Mouse (Mus musculus) embryonic facial prominence, embryonic 12.5 days (tissue): ENCODE measurements around the gene Ifi27l2b. TPM values are rescaled to one million over a fixed set of nuclear protein-coding genes. Genes with fewer than 3 reads are reported as not detected.

Experiments
- ATAC-seq: fragments of 200-750 bp; cut with Nextera tagmentation; 2 replicates; pipeline ENCODE4 v1.8.0; 2017; ENCODE audit not compliant: insufficient number of reproducible peaks, insufficient read depth, low FRiP score, low TSS enrichment
- H3K27ac ChIP-seq: fragments of 300-500 bp; sonication (generic); 2 replicates; pipeline ENCODE4 v1.5.1; 2016; ENCODE audit warnings: mild to moderate bottlenecking
- H3K27me3 ChIP-seq: fragments of 300-500 bp; sonication (generic); 2 replicates; pipeline ENCODE4 v1.6.1; 2016; ENCODE audit warnings: mild to moderate bottlenecking, moderate library complexity
- H3K36me3 ChIP-seq: fragments of 300-500 bp; sonication (generic); 2 replicates; pipeline ENCODE4 v1.6.1; 2016; ENCODE audit warnings: mild to moderate bottlenecking
- H3K4me1 ChIP-seq: fragments of 300-500 bp; sonication (generic); 2 replicates; pipeline ENCODE4 v1.6.1; 2016
- H3K4me2 ChIP-seq: fragments of 300-500 bp; sonication (generic); replicated peaks from 2 replicates; pipeline ENCODE4 v1.6.1; 2016; ENCODE audit warnings: mild to moderate bottlenecking, moderate library complexity
- H3K4me3 ChIP-seq: fragments of 300-500 bp; sonication (generic); 2 replicates; pipeline ENCODE4 v1.5.1; 2016; ENCODE audit warnings: mild to moderate bottlenecking
- H3K9ac ChIP-seq: fragments of 300-500 bp; sonication (generic); 2 replicates; pipeline ENCODE4 v1.6.1; 2016; ENCODE audit warnings: mild to moderate bottlenecking, moderate library complexity
- H3K9me3 ChIP-seq: fragments of 300-500 bp; sonication (generic); 2 replicates; pipeline ENCODE4 v1.6.1; 2016; ENCODE audit warnings: mild to moderate bottlenecking, moderate library complexity
- WGBS: fragments of 180-500 bp; shearing (Covaris S2); methylation state at CpG from one replicate; pipeline ENCODE4 v1.1.7; 2016; 5-methylcytosine and 5-hydroxymethylcytosine counted together
- polyA plus RNA-seq: library from polyadenylated mRNA; unstranded; fragments of >200 nt; fragmentation: Nextera tagmentation; extraction: Ambion mirVana; gene quantifications from 2 replicates; pipeline ENCODE4 v1.2.1, GENCODE M21; 2016

Ifi27l2b gene
- polyA plus RNA-seq, 1 experiment from 2014 or later, result not detected

- no peaks in the 10 kb centered on the region for H3K36me3 ChIP-seq
- H3K4me1 ChIP-seq, result no peaks in the 10 kb centered on the region
- ATAC-seq, result no peak
- no peak within 1 kb of the TSS for H3K9ac ChIP-seq
- H3K9me3 ChIP-seq, result no peaks in the 10 kb centered on the region
- no peak within 1 kb of the TSS; the same call in 1 of the 2 replicates for H3K4me2 ChIP-seq
- H3K27ac ChIP-seq, result no peak within 1 kb of the TSS
- 61% methylated on average over 8 of the region's 8 CpGs for WGBS
- no peak within 1 kb of the TSS for H3K4me3 ChIP-seq
- no peaks in the 10 kb centered on the region for H3K27me3 ChIP-seq
Observed at GRCm38 (mm10) chr12:103433986-103434731, 22.9 kb downstream of the Ifi27l2b start, which contains the start of gene Ifi27. Gene Ifi27 (plus strand): TSS chr12:103434211.

GRCm38 (mm10) chr12:103433430-103433829, 23.6 kb downstream of the Ifi27l2b start:
- 91% methylated on average over 2 of the region's 2 CpGs for WGBS
- Histone ChIP-seq H3K4me3 (no peak overlapping the region), H3K36me3 (no peaks in the 10 kb centered on the region), H3K27ac (no peak overlapping the region), H3K9me3 (no peaks in the 10 kb centered on the region), H3K4me2 (no peak overlapping the region), H3K4me1 (no peaks in the 10 kb centered on the region), H3K27me3 (no peaks in the 10 kb centered on the region), H3K9ac (no peak overlapping the region)
- ATAC-seq, result no peak

- Histone ChIP-seq H3K4me3 (no peak overlapping the region), H3K9me3 (no peaks in the 10 kb centered on the region), H3K9ac (no peak overlapping the region), H3K27me3 (no peaks in the 10 kb centered on the region), H3K36me3 (peaks cover 10% of the 10 kb centered on the region), H3K4me1 (peaks cover 27% of the 10 kb centered on the region), H3K27ac (no peak overlapping the region), H3K4me2 (no peak overlapping the region)
- no peak for ATAC-seq
- WGBS, result 87% methylated on average over 7 of the region's 7 CpGs
Observed at GRCm38 (mm10) chr12:103426710-103427109, 30.3 kb downstream of the Ifi27l2b start.

GRCm38 (mm10) chr12:103425729-103426470, 31.1 kb downstream of the Ifi27l2b start, which contains the start of gene Ddx24:
Gene Ddx24 (minus strand): TSS chr12:103425830.
- peak within 1 kb of the TSS; percentile 75 for H3K9ac ChIP-seq
- H3K27me3 ChIP-seq, result no peaks in the 10 kb centered on the region
- H3K4me1 ChIP-seq, result peaks cover 29% of the 10 kb centered on the region
- H3K9me3 ChIP-seq, result no peaks in the 10 kb centered on the region
- peak within 1 kb of the TSS; percentile 84 for H3K4me2 ChIP-seq
- ATAC-seq, result peak; percentile 100
- no peak within 1 kb of the TSS for H3K27ac ChIP-seq
- 1% methylated on average over 33 of the region's 33 CpGs for WGBS
- H3K36me3 ChIP-seq, result peaks cover 10% of the 10 kb centered on the region
- peak within 1 kb of the TSS; percentile 82 for H3K4me3 ChIP-seq

GRCm38 (mm10) chr12:103425016-103425728, 31.9 kb downstream of the Ifi27l2b start:
- WGBS, result 9% methylated on average over 33 of the region's 33 CpGs
- ATAC-seq, result no peak
- Histone ChIP-seq H3K27ac (no peak overlapping the region), H3K4me1 (peaks cover 29% of the 10 kb centered on the region), H3K4me2 (peak overlapping the region; percentile 84), H3K9ac (peak overlapping the region; percentile 75), H3K36me3 (peaks cover 10% of the 10 kb centered on the region), H3K27me3 (no peaks in the 10 kb centered on the region), H3K9me3 (no peaks in the 10 kb centered on the region), H3K4me3 (peak overlapping the region; percentile 82)

- peaks cover 80% of the 10 kb centered on the region for H3K36me3 ChIP-seq
- no peak overlapping the region for H3K4me2 ChIP-seq
- WGBS, result 94% methylated on average over 10 of the region's 10 CpGs
- H3K4me3 ChIP-seq, result no peak overlapping the region
- no peaks in the 10 kb centered on the region for H3K4me1 ChIP-seq
- H3K9ac ChIP-seq, result no peak overlapping the region
- no peaks in the 10 kb centered on the region for H3K9me3 ChIP-seq
- no peak overlapping the region for H3K27ac ChIP-seq
- no peaks in the 10 kb centered on the region for H3K27me3 ChIP-seq
- ATAC-seq, result no peak
Observed at GRCm38 (mm10) chr12:103408144-103408543, 48.9 kb downstream of the Ifi27l2b start.

DNA sequence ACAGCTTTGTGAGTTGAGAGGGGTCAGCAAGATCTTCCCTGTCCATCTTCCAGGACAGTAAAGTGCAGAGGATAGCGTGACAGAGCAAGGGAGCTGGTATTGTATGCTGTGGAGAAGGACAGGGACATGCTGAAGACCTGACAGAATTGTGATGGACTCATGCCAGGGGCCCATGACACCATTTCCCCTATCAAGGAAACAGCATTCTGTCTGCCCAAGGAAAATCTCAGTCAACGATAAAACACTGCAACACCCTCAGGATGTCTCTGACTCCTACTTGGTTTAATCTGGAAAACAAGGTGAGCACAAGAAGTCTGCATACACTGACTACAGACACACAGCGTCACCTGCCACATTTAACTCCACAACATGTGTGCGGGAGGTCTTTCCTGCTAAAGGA, 49.3 kb downstream of the Ifi27l2b start, which contains the start of gene 9330161L09Rik:
TSS of gene 9330161L09Rik (minus strand) at position 101 of the 400 bp plus-strand sequence.
- Histone ChIP-seq H3K9me3 (no peaks in the 10 kb centered on the region), H3K4me1 (no peaks in the 10 kb centered on the region), H3K9ac (no peak within 1 kb of the TSS), H3K4me2 (no peak within 1 kb of the TSS), H3K27ac (no peak within 1 kb of the TSS), H3K27me3 (no peaks in the 10 kb centered on the region), H3K4me3 (no peak within 1 kb of the TSS), H3K36me3 (peaks cover 78% of the 10 kb centered on the region)
- no peak for ATAC-seq
- WGBS, result 92% methylated on average over 4 of the region's 4 CpGs

DNA sequence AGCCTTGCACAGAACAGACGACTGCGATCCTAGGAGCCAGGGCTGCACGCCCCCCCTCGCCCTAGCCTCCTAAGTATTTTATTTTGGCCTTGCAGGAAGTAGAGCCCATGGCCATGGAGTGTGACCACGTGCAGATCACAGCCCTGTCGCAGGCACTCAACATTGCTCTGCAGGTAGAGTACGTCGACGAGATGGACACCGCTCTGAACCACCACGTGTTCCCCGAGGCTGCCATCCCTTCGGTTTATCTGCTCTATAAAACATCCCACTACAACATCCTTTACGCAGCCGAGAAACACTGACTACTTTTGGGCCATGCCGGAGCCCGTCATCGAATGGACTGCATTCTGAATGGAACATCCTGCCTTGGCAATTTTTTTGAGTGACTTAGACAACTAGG, 52.9 kb downstream of the Ifi27l2b start:
- no peak overlapping the region for H3K4me3 ChIP-seq
- ATAC-seq, result no peak
- H3K27me3 ChIP-seq, result no peaks in the 10 kb centered on the region
- no peak overlapping the region for H3K9ac ChIP-seq
- no peak overlapping the region for H3K4me2 ChIP-seq
- no peaks in the 10 kb centered on the region for H3K9me3 ChIP-seq
- WGBS, result 88% methylated on average over 18 of the region's 18 CpGs
- no peaks in the 10 kb centered on the region for H3K4me1 ChIP-seq
- no peak overlapping the region for H3K27ac ChIP-seq
- H3K36me3 ChIP-seq, result peaks cover 45% of the 10 kb centered on the region

Other genes starting within 250 kb of the Ifi27l2b start
- 0.61 and 0.79 TPM in 2 replicates for gene Prima1, start 215.1 kb downstream of the Ifi27l2b start, polyA plus RNA-seq
- gene Fam181a, start 146.2 kb downstream of the Ifi27l2b start, polyA plus RNA-seq, result 0.69 and 1.3 TPM in 2 replicates
- gene Asb2, start 101.2 kb downstream of the Ifi27l2b start, polyA plus RNA-seq, result 2.1 and 2.4 TPM in 2 replicates
- gene Otub2, start 68.5 kb downstream of the Ifi27l2b start, polyA plus RNA-seq, result 12.7 and 14.1 TPM in 2 replicates
- 0.38 and 0.49 TPM in 2 replicates for gene 9330161L09Rik, start 49.4 kb downstream of the Ifi27l2b start, polyA plus RNA-seq
- gene Ddx24, start 31.4 kb downstream of the Ifi27l2b start, polyA plus RNA-seq, result 109 and 121 TPM in 2 replicates
- gene Ifi27, start 23.0 kb downstream of the Ifi27l2b start, polyA plus RNA-seq, result 9.9 and 12.1 TPM in 2 replicates
- gene Ifi27l2a, start 13.5 kb downstream of the Ifi27l2b start, polyA plus RNA-seq, result 1.7 and 2.0 TPM in 2 replicates
- 2.3 and 2.4 TPM in 2 replicates for gene Ppp4r4, start 75.1 kb upstream of the Ifi27l2b start, polyA plus RNA-seq
- gene Serpina10, start 174.2 kb upstream of the Ifi27l2b start, polyA plus RNA-seq, result not detected in 2 replicates
- 0.46 and 0.55 TPM in 2 replicates for gene Serpina6, start 200.0 kb upstream of the Ifi27l2b start, polyA plus RNA-seq
- gene Serpina16, start 218.9 kb upstream of the Ifi27l2b start, polyA plus RNA-seq, result not detected in 2 replicates
- gene Serpina1f, start 238.3 kb upstream of the Ifi27l2b start, polyA plus RNA-seq, result not detected in 2 replicates